Mouse (Mus musculus) heart, postnatal 4 days (tissue): ENCODE results near the gene Gas7. TPM values are rescaled to one million over a fixed set of nuclear protein-coding genes. Genes with fewer than 3 reads are reported as not detected.

Experiments
- DNase-seq: peaks from one replicate; pipeline ENCODE4 v3.0.0; 2021
- total RNA-seq, 2 experiments: library from RNA; stranded (reverse); gene quantifications; 2 replicates each; pipeline ENCODE4 v1.2.3; 2021

Gene Gas7
- total RNA-seq, 2 experiments from 2014 or later, result 22.0 to 24.5 TPM

DNA sequence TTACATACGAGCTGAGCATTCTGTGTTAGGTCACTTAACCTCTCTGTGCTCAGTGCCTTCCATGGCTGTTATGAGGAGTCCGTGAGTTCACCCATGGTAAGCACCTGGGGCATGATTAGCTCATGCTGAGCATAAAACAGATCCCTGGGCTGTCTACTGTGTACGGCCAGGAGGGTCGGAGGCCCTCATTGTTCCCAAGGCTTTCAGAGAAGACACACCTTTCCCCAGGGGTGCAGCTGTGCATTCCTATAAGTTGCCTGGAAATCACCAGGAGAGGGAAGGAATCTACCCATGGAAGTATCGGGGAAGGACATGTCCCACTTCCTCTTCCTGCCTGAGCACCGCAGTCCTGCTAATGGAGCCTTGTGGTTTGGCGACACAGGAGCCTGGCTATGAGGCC lies 201.1 kb downstream of the Gas7 start:
- DNase-seq, result no peak

DNA sequence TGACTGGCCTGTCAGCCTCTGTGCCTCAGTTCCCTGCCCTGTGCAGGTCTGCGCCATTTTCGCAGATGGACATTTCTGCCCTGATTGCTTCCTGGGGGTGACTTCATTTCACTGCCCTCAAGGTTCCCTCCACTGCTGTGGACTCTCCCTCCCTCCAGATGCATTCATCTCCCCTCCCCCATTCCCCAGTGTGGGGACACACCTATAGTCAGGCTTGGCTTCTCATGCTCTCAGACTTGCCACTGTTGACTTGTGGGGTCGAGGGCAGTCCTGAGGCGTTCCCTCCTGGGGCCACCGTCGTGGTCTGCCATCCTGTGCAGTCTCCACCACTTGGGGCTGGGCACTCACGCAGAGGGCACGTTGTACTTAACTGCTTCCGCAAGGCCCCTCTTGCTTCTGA lies 201.6 kb downstream of the Gas7 start:
- no peak for DNase-seq

DNA sequence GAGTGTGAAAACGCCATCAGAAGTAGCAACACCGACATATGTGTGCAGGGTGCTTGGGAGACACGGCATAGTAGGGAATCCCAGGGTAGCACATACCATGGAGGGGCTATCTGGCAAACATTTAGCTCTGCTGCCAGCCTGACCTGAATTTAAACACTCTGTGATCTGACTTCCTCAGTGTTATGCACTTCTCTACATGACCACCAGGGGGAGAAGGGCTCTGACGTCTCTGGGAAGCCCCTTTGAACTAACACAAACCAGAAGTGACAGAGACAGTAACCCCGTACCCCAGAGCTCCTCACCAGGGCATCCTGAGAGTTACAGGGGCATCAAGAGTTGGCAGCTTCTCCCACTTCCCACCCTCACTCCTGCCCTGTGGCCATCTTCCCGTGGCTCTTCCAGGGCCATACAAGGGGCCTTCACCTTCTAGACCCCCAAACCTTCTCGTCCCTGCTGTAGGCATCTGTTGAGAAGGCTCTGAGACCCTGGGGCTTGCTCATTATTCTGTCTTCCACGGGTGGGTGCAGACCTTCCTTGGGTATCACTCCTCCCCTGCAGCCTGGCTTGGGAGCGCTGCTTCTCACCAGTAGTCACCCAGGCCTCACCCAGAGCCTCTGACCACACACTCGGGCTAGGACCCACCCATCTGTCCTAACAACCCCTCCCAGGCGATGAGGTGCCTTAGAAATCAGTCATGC lies 202.6 kb downstream of the Gas7 start:
- peak; percentile 66 for DNase-seq

DNA sequence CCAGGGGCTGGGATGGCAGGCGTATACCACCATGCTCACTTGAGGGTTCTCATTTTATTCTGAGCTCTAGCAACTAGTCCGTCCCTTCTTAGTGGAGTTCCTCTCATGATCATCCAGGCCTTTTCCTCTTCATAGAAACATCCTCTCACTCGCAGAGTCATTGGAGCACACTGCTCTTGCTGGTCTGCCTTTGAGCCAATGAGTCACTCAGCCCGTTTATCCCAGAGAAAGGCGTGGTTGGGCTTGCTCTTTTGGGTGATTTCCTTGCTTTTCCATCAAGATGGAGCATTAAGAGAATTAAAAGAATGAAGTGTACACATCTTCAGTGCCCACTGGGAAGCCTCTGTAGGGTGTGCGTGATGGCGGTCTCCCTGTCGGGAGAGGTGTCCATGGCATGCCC lies 206.2 kb downstream of the Gas7 start:
- no peak for DNase-seq

DNA sequence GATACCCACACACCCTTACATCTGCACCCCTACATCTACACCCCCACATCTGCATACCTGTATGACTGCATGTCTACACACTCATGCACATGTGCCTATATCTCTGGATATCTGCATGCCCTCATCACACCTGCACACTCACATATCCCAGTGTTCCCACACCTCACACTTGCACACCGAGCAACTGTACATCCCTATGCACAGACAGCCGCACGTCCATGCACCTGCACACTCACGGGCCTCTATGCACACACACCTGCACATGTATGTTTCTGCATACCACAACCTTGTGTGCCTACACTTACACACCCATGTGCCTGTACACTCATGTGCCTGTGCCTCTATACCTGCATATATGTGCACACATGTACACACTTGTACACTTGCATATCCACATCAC lies 208.2 kb downstream of the Gas7 start:
- DNase-seq, result no peak

DNA sequence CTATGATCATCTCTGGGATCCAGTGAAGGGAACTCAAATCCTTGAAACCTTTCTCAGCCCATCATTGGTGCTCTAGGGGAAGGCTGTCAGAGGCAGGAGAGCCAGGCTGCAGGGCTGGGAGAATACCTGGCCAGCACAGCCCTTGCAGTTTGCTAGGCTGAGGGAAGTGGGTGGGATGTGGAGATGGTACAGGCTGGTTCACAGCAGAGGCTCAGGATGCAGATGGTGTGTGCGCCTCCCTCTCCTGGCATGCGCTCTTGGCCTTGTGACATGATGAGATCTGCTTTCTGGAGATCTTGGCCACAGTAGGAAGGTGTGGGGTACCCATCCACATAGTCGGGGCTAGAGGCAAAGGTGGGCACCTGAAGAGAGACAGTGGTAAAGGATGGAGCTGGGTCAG lies 209.0 kb downstream of the Gas7 start:
- DNase-seq, result no peak

DNA sequence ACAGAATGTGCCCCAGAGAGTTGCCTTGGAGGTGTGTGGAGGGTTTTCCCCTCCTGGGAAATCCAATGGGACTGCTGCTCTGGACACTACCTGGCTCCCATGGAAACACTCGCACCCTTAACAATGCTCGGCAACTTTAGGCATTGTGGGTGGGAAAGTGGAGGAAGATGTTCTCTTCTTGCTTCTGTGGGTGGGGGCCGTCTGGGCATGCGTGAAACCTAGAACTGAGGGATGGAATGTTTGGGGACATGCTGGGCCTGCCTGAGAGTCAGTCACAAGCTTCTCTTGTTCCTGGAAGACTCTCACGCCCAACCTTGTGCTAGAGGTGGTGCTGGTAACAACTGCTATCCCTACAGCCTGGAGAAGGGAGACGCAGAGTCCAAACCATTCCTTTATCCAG lies 209.7 kb downstream of the Gas7 start:
- no peak for DNase-seq

DNA sequence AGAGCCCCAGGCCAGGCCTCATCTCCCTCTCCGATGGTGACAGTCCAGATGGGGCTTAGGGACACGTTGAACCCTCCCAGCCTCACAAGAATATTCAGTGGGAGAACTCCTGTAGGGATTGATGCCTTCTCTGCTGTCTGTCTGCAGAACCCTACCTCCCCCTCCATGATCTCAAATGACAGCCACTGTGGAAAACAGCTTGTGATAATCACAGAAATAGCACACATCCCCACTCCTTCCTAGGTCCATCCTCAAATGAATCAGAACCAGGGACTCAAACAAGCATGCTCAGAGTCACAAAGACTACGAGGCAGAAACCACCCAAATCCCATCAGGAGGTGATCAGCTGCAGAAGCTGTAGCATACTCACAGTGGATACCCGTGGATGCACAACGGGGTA lies 210.9 kb downstream of the Gas7 start:
- DNase-seq, result no peak

DNA sequence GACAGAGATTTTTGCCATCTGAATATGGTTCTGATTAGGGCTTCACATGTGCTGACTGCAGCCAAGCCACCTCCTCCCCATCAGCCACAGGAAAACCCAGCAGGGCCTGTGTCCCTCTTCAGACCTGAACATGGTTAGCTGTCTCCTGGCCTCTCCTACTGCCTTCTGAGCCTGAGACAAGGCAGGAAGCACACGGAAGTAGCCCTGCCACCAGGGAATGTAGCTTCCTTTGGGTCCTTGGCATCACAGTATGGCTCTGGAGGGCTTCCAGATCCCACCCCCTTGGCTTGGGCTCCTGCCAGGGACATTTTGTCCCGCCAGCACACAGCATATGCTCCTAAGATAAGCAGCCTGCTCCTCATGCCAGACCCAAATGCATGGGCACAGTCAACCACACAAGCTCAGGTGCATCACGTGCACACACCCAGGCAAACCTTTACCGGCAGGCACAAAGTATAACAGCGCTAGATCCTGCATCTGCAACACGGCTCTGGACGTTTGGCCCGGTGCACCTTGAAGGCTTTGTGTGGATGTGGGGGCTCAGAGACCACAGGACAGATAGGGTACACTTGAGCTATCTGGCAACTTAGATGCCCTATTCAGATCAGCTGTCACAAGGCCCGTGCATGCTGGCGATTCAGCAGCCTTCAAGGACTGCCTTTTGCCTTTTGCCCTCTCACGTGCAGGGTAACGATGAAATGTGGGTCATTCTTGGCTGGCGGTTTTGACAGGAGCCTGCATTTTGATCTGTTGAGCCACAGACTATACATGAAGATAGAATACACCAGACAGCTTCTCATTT lies 212.5 kb downstream of the Gas7 start:
- peak; percentile 89 for DNase-seq

DNA sequence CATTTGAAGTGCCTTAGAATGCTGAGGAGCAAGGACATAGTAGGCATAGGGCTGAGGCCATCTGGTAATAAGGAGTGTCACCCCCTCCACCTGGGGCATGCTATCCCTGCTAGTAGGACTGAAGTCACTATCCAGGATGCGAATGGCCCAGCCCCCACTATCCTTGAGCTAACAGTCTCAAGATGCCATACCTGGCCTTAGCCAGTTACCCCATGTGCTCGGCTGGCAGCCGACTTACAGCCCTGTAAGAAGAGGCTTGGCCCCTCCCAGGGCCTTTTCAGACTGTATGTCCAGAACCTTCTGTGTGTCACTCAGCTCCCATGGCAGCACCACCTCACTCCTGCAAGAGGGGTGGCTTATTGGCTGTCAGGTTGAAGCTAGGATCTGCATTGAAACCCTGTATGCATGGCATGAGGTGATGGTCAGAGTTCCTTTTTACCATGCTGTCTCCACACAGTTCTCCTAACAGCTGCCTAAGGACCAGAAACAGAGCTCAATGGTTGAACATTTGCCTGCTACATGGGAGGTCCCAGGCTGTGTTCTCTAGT lies 213.3 kb downstream of the Gas7 start:
- DNase-seq, result no peak

DNA sequence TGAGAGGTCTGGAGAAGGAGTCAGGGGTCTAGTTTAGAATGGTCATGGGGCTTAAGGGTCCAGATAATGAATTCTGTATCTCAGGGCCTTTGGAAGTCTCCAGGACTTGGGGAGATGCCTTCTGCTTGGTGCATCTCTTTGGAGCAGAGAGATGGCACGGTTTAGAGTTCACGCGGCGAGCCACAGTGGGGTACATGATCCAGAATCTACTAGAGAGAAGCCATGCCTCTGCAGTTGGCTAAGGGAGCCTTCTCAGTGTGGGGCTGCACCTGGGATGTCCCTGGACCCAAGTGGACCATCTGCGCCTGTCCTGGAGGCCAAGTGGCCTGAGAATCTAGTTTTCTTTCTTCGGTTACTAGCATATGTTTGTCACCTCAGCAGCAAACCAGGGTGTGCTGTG lies 214.8 kb downstream of the Gas7 start:
- DNase-seq, result no peak

DNA sequence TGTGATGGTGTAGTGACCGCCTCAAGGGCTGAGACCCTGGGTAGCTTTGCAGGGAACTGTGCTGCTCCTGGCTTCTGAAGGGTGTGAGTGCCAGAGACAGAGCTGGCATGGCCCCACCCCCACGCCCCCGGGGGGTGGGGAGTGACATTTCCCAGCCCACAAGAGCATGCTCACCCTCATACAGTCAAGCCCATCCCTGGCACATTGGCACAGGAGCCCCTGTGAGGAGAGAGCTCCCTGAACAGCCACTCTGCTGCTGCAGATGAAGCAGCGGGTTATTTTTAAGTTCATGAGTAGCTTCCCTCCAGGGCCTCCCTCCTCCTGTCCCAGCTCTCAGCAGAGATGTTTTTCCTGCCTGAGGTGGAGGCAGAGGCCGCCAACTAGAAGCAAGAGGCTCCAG lies 216.9 kb downstream of the Gas7 start:
- peak; percentile 69 for DNase-seq

DNA sequence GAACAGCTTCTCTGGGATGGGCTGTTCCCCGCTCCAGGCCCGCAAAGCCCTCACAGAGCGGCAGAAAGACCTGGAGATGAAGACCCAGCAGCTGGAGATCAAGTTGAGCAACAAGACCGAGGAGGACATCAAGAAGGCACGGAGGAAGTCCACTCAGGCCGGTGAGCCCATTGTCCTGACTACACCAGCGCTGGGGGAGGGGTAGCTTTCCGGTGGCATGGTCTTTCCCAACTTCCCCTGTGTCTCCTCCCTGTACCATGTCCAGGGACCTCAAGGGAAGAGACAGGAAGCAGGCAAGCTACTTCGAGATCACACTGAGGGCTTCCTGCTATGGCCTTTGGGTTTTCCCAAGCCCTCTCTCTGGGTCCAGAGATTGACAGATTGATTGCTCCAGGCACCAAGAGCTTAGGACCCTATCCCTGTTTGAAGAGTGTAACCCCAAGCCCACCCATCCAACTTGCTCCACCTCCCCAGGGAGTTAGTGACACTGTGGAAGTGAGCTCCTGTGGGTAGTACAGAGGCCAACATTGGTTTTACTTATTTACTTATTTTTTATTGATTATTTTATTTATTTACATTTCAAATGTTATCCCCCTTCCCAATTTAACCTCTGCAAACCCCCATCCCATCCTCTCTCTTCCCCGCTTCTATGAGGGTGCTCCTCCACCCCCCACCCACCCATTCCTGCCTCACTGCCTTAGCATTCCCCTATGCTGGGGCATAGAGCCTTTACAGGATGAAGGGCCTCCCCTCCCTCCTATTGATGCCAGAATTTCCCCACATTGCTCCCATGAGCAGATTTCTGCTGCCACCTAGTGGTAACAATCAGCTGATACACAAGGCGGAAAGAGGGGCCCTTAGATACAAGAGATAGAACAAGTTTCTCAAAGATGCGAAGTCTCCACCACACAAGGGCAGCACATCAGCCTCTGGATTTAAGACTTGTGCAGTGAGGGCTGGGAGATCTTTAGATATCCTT lies 220.6 kb downstream of the Gas7 start:
- peak; percentile 71 for DNase-seq

DNA sequence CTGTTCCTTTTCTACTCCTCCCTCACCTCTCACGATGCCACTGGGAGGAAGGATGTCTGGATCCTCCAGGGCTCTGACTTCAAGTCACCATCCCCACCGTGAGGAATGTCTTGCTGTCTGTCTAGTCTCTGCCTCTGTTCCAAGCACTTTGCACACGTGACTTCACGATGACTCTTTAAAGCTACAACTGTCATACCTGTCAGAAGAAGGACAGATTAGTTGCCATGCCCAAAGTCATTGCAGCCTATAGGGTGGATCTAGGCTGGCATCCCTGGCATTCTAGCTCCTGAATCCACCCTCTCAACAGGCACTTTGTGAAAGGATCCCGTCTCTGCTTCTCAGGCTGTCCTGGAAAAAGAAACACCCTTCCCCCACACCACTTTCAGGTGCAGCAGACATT lies 224.1 kb downstream of the Gas7 start:
- no peak for DNase-seq

DNA sequence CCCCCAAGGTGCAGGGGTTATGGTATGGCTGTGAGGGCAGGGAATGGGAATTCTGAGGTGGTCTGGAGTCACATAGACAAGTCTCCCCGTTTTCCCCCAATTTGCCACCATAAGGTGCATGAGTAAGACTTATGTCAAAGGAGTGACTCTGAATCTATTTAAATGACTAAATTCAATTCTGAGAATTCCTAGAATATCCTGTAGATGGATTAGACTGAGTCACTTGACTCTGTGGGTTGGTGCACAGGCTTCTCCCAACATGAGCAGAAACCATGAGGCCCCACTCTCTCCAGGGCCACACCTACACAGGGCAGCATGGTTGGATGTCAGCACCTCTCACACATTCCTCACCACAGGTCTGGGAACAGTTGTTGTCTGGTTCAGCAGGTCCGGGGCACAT lies 224.7 kb downstream of the Gas7 start:
- no peak for DNase-seq

DNA sequence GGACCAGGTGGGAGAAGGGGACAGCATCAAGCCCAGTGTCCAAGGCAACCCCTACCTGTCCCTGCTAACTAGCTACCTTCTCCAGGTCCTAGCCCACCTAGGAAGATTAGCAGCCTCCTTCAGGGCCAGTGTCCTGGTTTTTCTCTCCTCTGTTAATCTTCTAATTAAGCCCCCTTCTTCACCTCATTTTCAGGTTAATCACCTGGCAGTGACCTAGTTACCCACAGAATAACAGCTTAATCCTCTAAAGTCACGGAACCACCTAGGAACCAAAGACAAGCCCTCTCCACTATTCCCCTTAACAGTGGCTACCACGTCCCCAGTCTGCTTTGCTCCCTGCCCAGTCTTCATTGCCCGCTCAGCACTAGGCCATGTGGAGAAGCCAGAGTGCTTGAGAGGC lies 226.6 kb downstream of the Gas7 start:
- DNase-seq, result no peak

DNA sequence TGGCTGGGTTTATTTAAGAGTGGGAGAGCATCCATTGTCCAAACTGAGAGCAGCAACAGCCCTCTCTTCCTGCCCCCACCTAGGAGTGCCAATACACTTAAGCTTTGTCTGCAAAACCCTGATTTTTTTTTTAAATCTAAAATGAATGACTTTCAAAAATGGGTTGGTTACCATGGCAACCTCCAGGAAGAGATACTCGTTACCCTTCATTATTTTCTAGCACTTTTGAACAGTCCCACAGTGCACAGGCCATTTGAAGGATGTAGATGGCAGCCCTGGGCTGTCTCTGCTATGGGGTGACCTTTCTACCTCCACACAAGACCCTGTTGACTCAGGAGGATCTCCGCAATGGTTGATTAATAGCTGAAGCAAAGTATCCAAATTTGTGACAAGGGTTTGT lies 230.9 kb downstream of the Gas7 start:
- no peak for DNase-seq

DNA sequence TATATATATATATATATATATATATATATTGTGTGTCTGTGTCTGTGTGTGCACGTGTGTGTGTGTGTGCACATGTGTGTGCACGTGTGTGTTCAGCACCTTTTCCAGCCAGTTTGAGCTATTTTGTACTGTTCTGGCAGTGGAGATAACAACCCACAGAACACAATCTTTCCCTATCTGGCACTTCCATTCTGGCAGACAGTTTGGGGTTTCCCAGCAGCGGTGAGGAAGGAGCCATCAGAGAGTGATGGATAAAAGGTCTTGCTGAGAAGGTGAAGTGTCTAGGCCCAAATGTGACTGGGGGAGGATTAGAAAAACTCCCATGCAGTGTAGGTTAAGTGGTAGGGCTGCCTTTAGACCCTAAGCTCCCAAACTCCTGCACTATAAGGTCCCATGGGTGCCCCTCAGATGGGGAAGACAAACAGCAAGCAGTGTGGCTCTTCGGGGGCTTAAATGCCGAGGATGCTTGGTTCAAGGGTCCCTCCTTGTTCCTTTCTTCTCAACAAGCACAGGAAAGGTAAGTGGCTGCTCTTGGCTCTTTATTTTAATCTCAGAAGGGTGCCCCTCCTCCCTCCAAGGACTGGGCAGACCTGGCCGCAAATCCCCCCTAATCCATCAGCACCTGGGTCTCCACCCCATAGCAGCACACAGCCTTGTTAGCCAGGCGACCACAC lies 239.6 kb downstream of the Gas7 start, which contains the start of gene Rcvrn:
Gene Rcvrn, plus strand, starts transcription at position 624 of the 674 bp plus-strand sequence.
- DNase-seq, result no peak

DNA sequence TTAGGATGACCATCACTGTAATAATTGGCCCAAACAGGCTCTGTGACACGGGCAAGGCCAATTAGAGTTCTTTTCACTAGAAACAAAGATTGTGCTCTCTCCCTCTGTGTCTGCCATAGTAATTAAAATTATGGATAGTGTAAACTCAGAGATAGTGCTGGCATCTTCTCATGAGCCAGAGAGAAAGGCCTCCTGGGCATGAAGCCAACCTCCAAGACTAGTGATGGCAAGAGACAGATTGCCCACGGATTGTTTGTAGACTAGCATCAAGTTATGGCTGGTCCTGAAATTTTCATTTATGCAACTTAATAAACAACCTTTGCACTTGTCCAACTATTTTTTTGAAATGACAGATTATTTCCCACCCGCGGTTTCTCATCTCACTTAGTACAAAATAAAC lies 257.7 kb downstream of the Gas7 start:
- no peak for DNase-seq

DNA sequence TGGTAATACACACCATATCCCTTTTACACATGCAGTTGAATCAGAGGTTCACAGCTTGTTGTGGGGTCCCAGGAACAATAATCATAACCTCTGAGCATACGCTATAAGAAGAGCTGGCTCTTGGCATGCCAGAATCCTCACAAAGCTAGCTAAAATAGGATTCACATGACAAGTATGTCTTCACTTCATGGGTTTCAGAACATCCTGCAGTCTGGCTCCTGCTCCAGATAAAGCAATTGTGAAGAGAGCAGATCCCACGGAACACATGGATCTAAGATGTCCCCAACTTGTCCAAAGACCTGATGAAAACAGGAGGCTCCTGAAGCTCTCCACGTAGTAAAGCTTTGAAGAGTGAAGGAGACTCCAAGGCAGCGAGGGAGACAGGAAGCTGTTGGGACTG lies 260.1 kb downstream of the Gas7 start:
- no peak for DNase-seq

DNA sequence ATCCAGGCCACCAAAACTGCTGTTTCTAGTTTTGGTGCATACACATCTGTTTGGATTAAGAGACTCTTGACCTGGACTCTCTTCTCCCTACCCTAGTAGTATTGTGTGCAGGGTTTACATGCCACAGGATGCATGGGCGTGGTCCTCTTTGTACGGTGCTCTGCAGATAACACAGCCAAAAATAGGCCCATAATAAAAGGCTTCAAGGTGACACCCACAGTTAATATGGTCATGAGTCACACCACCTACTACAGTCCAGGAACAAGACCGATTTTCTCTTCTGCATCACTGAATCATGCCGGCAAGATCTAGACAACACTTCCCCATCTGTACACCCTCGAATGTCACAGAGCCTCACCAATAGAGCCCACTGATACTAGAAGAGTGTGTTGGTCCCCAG lies 266.2 kb downstream of the Gas7 start:
- DNase-seq, result no peak
